Mouse (Mus musculus) myocyte (in vitro differentiated cells): ENCODE results near the gene Rrp8.

Experiments
- CEBPB ChIP-seq: IDR thresholded peaks from 2 replicates; pipeline ENCODE4 v1.6.1; 2011; ENCODE audit warnings: mild to moderate bottlenecking, moderate library complexity; ENCODE audit not compliant: poor library complexity, insufficient read depth, severe bottlenecking
- E2F4 ChIP-seq: IDR thresholded peaks from one replicate; pipeline ENCODE4 v1.6.1; 2011; ENCODE audit warnings: mild to moderate bottlenecking, control low read depth, moderate library complexity; ENCODE audit not compliant: insufficient read depth
- MAX ChIP-seq: IDR thresholded peaks from one replicate; pipeline ENCODE4 v1.6.1; 2011; ENCODE audit warnings: low read depth, mild to moderate bottlenecking, control low read depth
- MYOG ChIP-seq, 3 experiments: IDR thresholded peaks; one replicate each; pipeline ENCODE4 v1.6.1; 2011; ENCODE audit warnings: control low read depth in 2 of 3, low read depth in 2 of 3, mild to moderate bottlenecking in 2 of 3; ENCODE audit not compliant: insufficient read length in 2 of 3, control insufficient read depth in 1 of 3, insufficient read depth in 1 of 3
- POLR2A ChIP-seq: IDR thresholded peaks from one replicate; pipeline ENCODE4 v1.6.1; 2011; ENCODE audit warnings: low read depth, mild to moderate bottlenecking, control low read depth, moderate library complexity; ENCODE audit not compliant: insufficient read length
- POLR2AphosphoS2 ChIP-seq: IDR thresholded peaks from one replicate; pipeline ENCODE4 v1.6.1; 2011; ENCODE audit warnings: low read depth, control low read depth; ENCODE audit not compliant: insufficient read length
- TCF12 ChIP-seq: IDR thresholded peaks from one replicate; pipeline ENCODE4 v1.6.1; 2011; ENCODE audit warnings: mild to moderate bottlenecking, control low read depth; ENCODE audit not compliant: poor library complexity, insufficient read depth, severe bottlenecking

- TF ChIP-seq CEBPB (no peak), POLR2A (no peak), MAX (no peak), E2F4 (no peak), MYOG (IDR thresholded peaks at IDR 0.05; ENCODE audit: control insufficient read depth in 1 of 3, insufficient read depth in 1 of 3, insufficient read length in 2 of 3, low read depth in 2 of 3) (peak; percentile 26 to 99 (median 98)), POLR2AphosphoS2 (no peak), TCF12 (peak; percentile 76)
These were observed 40.8 kb upstream of the Rrp8 start for GRCm38 (mm10) chr7:105777797-105778552.
